Mouse (Mus musculus): ENCODE data around the gene Cul7. TPM values are rescaled to one million over a fixed set of nuclear protein-coding genes. Genes with fewer than 3 reads are reported as not detected.

Cul7 gene
- polyA plus RNA-seq, 1 experiment from 2014 or later = 30.5 TPM

- Histone ChIP-seq H3K36me3 (ENCODE audit: control insufficient read depth, insufficient read depth, low read length) (no peaks in the 10 kb centered on the region), H3K9ac (ENCODE audit: low read depth, low read length) (no peak overlapping the region), H3K9me3 (ENCODE audit: control insufficient read depth, low read length) (no peaks in the 10 kb centered on the region), H3K4me3 (ENCODE audit: low read depth, low read length) (no peak overlapping the region), H3K27ac (ENCODE audit: low read depth, low read length) (no peak overlapping the region), H3K4me1 (replicated peaks; ENCODE audit: control insufficient read depth, insufficient read depth, low read length) (peaks cover 24% of the 10 kb centered on the region), H3K27me3 (ENCODE audit: control insufficient read depth, insufficient read depth, low read length) (no peaks in the 10 kb centered on the region), H3K4me2 (replicated peaks; ENCODE audit: low read depth, low read length) (no peak overlapping the region)
- no peak for ATAC-seq (ENCODE audit: low FRiP score)
- no peak for DNase-seq (ENCODE audit: low spot score)
- 76% methylated on average over 11 of the region's 11 CpGs for WGBS
Observed at GRCm38 (mm10) chr17:46622269-46622668, 27.9 kb upstream of the Cul7 start.

- Histone ChIP-seq H3K27me3 (ENCODE audit: control insufficient read depth, insufficient read depth, low read length) (no peaks in the 10 kb centered on the region), H3K9ac (ENCODE audit: low read depth, low read length) (peak overlapping the region; percentile 23; the same call in 1 of the 2 replicates), H3K4me3 (ENCODE audit: low read depth, low read length) (no peak overlapping the region; the same call in 1 of the 2 replicates), H3K27ac (ENCODE audit: low read depth, low read length) (peak overlapping the region; percentile 33; the same call in 1 of the 2 replicates), H3K9me3 (ENCODE audit: control insufficient read depth, low read length) (no peaks in the 10 kb centered on the region), H3K4me1 (replicated peaks; ENCODE audit: control insufficient read depth, insufficient read depth, low read length) (peaks cover 22% of the 10 kb centered on the region), H3K36me3 (ENCODE audit: control insufficient read depth, insufficient read depth, low read length) (no peaks in the 10 kb centered on the region), H3K4me2 (replicated peaks; ENCODE audit: low read depth, low read length) (no peak overlapping the region)
- 30% methylated on average over 10 of the region's 10 CpGs for WGBS
- DNase-seq (ENCODE audit: low spot score) (no peak), ATAC-seq (ENCODE audit: low FRiP score) (no peak)
Observed at GRCm38 (mm10) chr17:46623819-46624557, 26.1 kb upstream of the Cul7 start.

- Histone ChIP-seq H3K4me1 (replicated peaks; ENCODE audit: control insufficient read depth, insufficient read depth, low read length) (peaks cover 20% of the 10 kb centered on the region), H3K9ac (ENCODE audit: low read depth, low read length) (no peak overlapping the region)
Observed at GRCm38 (mm10) chr17:46624598-46624997, 25.5 kb upstream of the Cul7 start.

GRCm38 (mm10) chr17:46627409-46627808, 22.7 kb upstream of the Cul7 start:
- peak overlapping the region; percentile 63 for H3K4me2 ChIP-seq (replicated peaks; ENCODE audit: low read depth, low read length)
- 59% methylated on average over 6 of the region's 6 CpGs for WGBS
- no peak overlapping the region for H3K27ac ChIP-seq (ENCODE audit: low read depth, low read length)
- peak overlapping the region; percentile 95 for H3K4me3 ChIP-seq (ENCODE audit: low read depth, low read length)
- no peaks in the 10 kb centered on the region for H3K9me3 ChIP-seq (ENCODE audit: control insufficient read depth, low read length)
- H3K36me3 ChIP-seq (ENCODE audit: control insufficient read depth, insufficient read depth, low read length) = no peaks in the 10 kb centered on the region
- H3K27me3 ChIP-seq (ENCODE audit: control insufficient read depth, insufficient read depth, low read length) = no peaks in the 10 kb centered on the region
- H3K4me1 ChIP-seq (replicated peaks; ENCODE audit: control insufficient read depth, insufficient read depth, low read length) = peaks cover 21% of the 10 kb centered on the region
- DNase-seq (ENCODE audit: low spot score) (no peak), ATAC-seq (ENCODE audit: low FRiP score) (no peak)
- H3K9ac ChIP-seq (ENCODE audit: low read depth, low read length) = no peak overlapping the region; the same call in 1 of the 2 replicates

More at GRCm38 (mm10) chr17:46624598-46624997, 25.5 kb upstream of the Cul7 start:
- no peaks in the 10 kb centered on the region for H3K27me3 ChIP-seq (ENCODE audit: control insufficient read depth, insufficient read depth, low read length)
- no peak overlapping the region; the same call in 1 of the 2 replicates for H3K4me3 ChIP-seq (ENCODE audit: low read depth, low read length)
- H3K9me3 ChIP-seq (ENCODE audit: control insufficient read depth, low read length) = no peaks in the 10 kb centered on the region
- no peak overlapping the region for H3K27ac ChIP-seq (ENCODE audit: low read depth, low read length)
- H3K4me2 ChIP-seq (replicated peaks; ENCODE audit: low read depth, low read length) = no peak overlapping the region
- WGBS = 72% methylated on average over 12 of the region's 12 CpGs
- DNase-seq (ENCODE audit: low spot score) (no peak), ATAC-seq (ENCODE audit: low FRiP score) (no peak)
- no peaks in the 10 kb centered on the region for H3K36me3 ChIP-seq (ENCODE audit: control insufficient read depth, insufficient read depth, low read length)

GRCm38 (mm10) chr17:46628471-46628790, 21.7 kb upstream of the Cul7 start:
- Histone ChIP-seq H3K4me2 (replicated peaks; ENCODE audit: low read depth, low read length) (peak overlapping the region; percentile 63), H3K4me1 (replicated peaks; ENCODE audit: control insufficient read depth, insufficient read depth, low read length) (peaks cover 21% of the 10 kb centered on the region), H3K27ac (ENCODE audit: low read depth, low read length) (peak overlapping the region; percentile 88; the same call in 1 of the 2 replicates), H3K36me3 (ENCODE audit: control insufficient read depth, insufficient read depth, low read length) (no peaks in the 10 kb centered on the region), H3K27me3 (ENCODE audit: control insufficient read depth, insufficient read depth, low read length) (no peaks in the 10 kb centered on the region), H3K9me3 (ENCODE audit: control insufficient read depth, low read length) (no peaks in the 10 kb centered on the region), H3K9ac (ENCODE audit: low read depth, low read length) (peak overlapping the region; percentile 95), H3K4me3 (ENCODE audit: low read depth, low read length) (peak overlapping the region; percentile 95)
- DNase-seq (ENCODE audit: low spot score) (no peak), ATAC-seq (ENCODE audit: low FRiP score) (peak; percentile 26; the same call in 1 of the 2 replicates)
- under 1% methylated on average over 13 of the region's 13 CpGs for WGBS

- Histone ChIP-seq H3K27ac (ENCODE audit: low read depth, low read length) (peak within 1 kb of the TSS; percentile 88), H3K27me3 (ENCODE audit: control insufficient read depth, insufficient read depth, low read length) (no peaks in the 10 kb centered on the region), H3K4me1 (replicated peaks; ENCODE audit: control insufficient read depth, insufficient read depth, low read length) (peaks cover 20% of the 10 kb centered on the region), H3K4me2 (replicated peaks; ENCODE audit: low read depth, low read length) (peak within 1 kb of the TSS; percentile 63), H3K9me3 (ENCODE audit: control insufficient read depth, low read length) (no peaks in the 10 kb centered on the region), H3K36me3 (ENCODE audit: control insufficient read depth, insufficient read depth, low read length) (no peaks in the 10 kb centered on the region), H3K4me3 (ENCODE audit: low read depth, low read length) (peak within 1 kb of the TSS; percentile 95), H3K9ac (ENCODE audit: low read depth, low read length) (peak within 1 kb of the TSS; percentile 95)
- under 1% methylated on average over 46 of the region's 90 CpGs for WGBS
- DNase-seq (ENCODE audit: low spot score) = peak; percentile 94
- peak; percentile 79 for ATAC-seq (ENCODE audit: low FRiP score)
Observed at GRCm38 (mm10) chr17:46628791-46629684, 21.1 kb upstream of the Cul7 start, which contains the start of gene Ptk7. Ptk7 (minus strand) TSS chr17:46629504.

GRCm38 (mm10) chr17:46629685-46630441, 20.3 kb upstream of the Cul7 start:
- peak overlapping the region; percentile 95 for H3K4me3 ChIP-seq (ENCODE audit: low read depth, low read length)
- peak overlapping the region; percentile 63 for H3K4me2 ChIP-seq (replicated peaks; ENCODE audit: low read depth, low read length)
- DNase-seq (ENCODE audit: low spot score) (peak; percentile 79), ATAC-seq (ENCODE audit: low FRiP score) (peak; percentile 67)
- H3K36me3 ChIP-seq (ENCODE audit: control insufficient read depth, insufficient read depth, low read length) = no peaks in the 10 kb centered on the region
- 2% methylated on average over 12 of the region's 12 CpGs for WGBS
- H3K9me3 ChIP-seq (ENCODE audit: control insufficient read depth, low read length) = no peaks in the 10 kb centered on the region
- H3K27ac ChIP-seq (ENCODE audit: low read depth, low read length) = peak overlapping the region; percentile 88
- H3K9ac ChIP-seq (ENCODE audit: low read depth, low read length) = no peak overlapping the region; the same call in 1 of the 2 replicates
- no peaks in the 10 kb centered on the region for H3K27me3 ChIP-seq (ENCODE audit: control insufficient read depth, insufficient read depth, low read length)
- H3K4me1 ChIP-seq (replicated peaks; ENCODE audit: control insufficient read depth, insufficient read depth, low read length) = peaks cover 14% of the 10 kb centered on the region

GRCm38 (mm10) chr17:46636831-46637523, 13.2 kb upstream of the Cul7 start:
- DNase-seq (ENCODE audit: low spot score) = peak; percentile 71
- no peak overlapping the region for H3K4me3 ChIP-seq (ENCODE audit: low read depth, low read length)

More at GRCm38 (mm10) chr17:46636831-46637523, 13.2 kb upstream of the Cul7 start:
- Histone ChIP-seq H3K36me3 (ENCODE audit: control insufficient read depth, insufficient read depth, low read length) (0 out of 2 replicates have a peak, but pooled peaks cover 3% of the 10 kb centered on the region), H3K27ac (ENCODE audit: low read depth, low read length) (no peak overlapping the region), H3K4me1 (replicated peaks; ENCODE audit: control insufficient read depth, insufficient read depth, low read length) (no peaks in the 10 kb centered on the region), H3K9me3 (ENCODE audit: control insufficient read depth, low read length) (no peaks in the 10 kb centered on the region), H3K27me3 (ENCODE audit: control insufficient read depth, insufficient read depth, low read length) (no peaks in the 10 kb centered on the region), H3K4me2 (replicated peaks; ENCODE audit: low read depth, low read length) (no peak overlapping the region), H3K9ac (ENCODE audit: low read depth, low read length) (no peak overlapping the region)
- ATAC-seq (ENCODE audit: low FRiP score) = peak; percentile 40
- 27% methylated on average over 14 of the region's 15 CpGs for WGBS

Data from hindbrain, embryonic 11.5 days (tissue).